In genomic region chr8:92365944-92366735, GRCm38 (mm10) we compare ENCODE assay signal across 12 mouse cellular contexts. TPM values are rescaled to one million over a fixed set of nuclear protein-coding genes. Genes with fewer than 3 reads are reported as not detected.
DNase-seq lines count a peak whose midpoint lies in the region; ATAC-seq and TF ChIP-seq lines count a peak whose summit lies in the region.
"Had no signal": no experiment of that assay in that cellular context is flagged by ENCODE, and none has a peak within 500 bp of the region (broad histone marks: within the 10 kb centered on the region; RNA-seq: fewer than 3 reads in every experiment).

No protein-coding gene starts in this region.

- H3K4me1 ChIP-seq in heart, embryonic 16.5 days (ENCODE audit: control insufficient read depth, insufficient read depth, low read length): peaks cover 17% of the 10 kb centered on the region
- H3K4me1 ChIP-seq in hindbrain, embryonic 14.5 days (replicated peaks; ENCODE audit: control insufficient read depth, insufficient read depth, low read length): peaks cover 24% of the 10 kb centered on the region
- H3K4me1 ChIP-seq in midbrain, postnatal 0 days (ENCODE audit: insufficient read depth, low read length): peaks cover 8% of the 10 kb centered on the region; the same call in 1 of the 2 replicates

- H3K9me3 ChIP-seq in heart, embryonic 16.5 days (replicated peaks; ENCODE audit: control insufficient read depth, low read length): 0 out of 2 replicates have a peak, but pooled peaks cover 2% of the 10 kb centered on the region
- H3K9me3 ChIP-seq in hindbrain, embryonic 14.5 days (ENCODE audit: control insufficient read depth, low read length): no peaks in the 10 kb centered on the region
- H3K9me3 ChIP-seq in midbrain, postnatal 0 days (ENCODE audit: low read length): no peaks in the 10 kb centered on the region

- no peak overlapping the region for H3K27ac ChIP-seq in heart, embryonic 16.5 days (ENCODE audit: low read length)
- peak overlapping the region; percentile 84 for H3K27ac ChIP-seq in hindbrain, embryonic 14.5 days
- H3K27ac ChIP-seq in midbrain, postnatal 0 days (ENCODE audit: low read depth, low read length): peak overlapping the region; percentile 57
- H3K27ac ChIP-seq: heart, adult 2 months had no signal

- no peak for DNase-seq in heart, adult 9 months (ENCODE audit: low spot score in 2 of 2)
- peak; percentile 36 for DNase-seq in embryo, embryonic 11 days
- no peak for DNase-seq in hindbrain, embryonic 14.5 days (ENCODE audit: low spot score)
- DNase-seq in midbrain, postnatal 0 days (ENCODE audit: low spot score): no peak
- DNase-seq in right cerebral cortex, postnatal 25 days: no peak
- DNase-seq in adrenal gland, adult (ENCODE audit: inconsistent age in 2 of 2, low spot score in 1 of 2): no peak
- DNase-seq in B cell, adult 2 months: no peak

- ATAC-seq in heart, embryonic 16.5 days (replicated peaks; ENCODE audit: extremely low read depth, insufficient read depth, low FRiP score): no peak
- ATAC-seq in hindbrain, embryonic 14.5 days (ENCODE audit: low FRiP score): 0 out of 2 replicates have a peak, but pooled peaks have one; percentile 8
- ATAC-seq in midbrain, postnatal 0 days (ENCODE audit: low FRiP score): no peak

- TF ChIP-seq CTCF in midbrain, postnatal 0 days (IDR thresholded peaks at IDR 0.05): no peak

- no peak overlapping the region for H3K9ac ChIP-seq in heart, embryonic 16.5 days (ENCODE audit: low read length)
- H3K9ac ChIP-seq in hindbrain, embryonic 14.5 days: peak overlapping the region; percentile 60
- 0 out of 2 replicates have a peak overlapping the region, but pooled peaks have one; percentile 14 for H3K9ac ChIP-seq in midbrain, postnatal 0 days (replicated peaks; ENCODE audit: low read length, poor library complexity, severe bottlenecking)

- H3K4me2 ChIP-seq in heart, embryonic 16.5 days (ENCODE audit: low read depth, low read length): peak overlapping the region; percentile 21; the same call in 1 of the 2 replicates
- H3K4me2 ChIP-seq in hindbrain, embryonic 14.5 days (replicated peaks): peak overlapping the region; percentile 49
- peak overlapping the region; percentile 51 for H3K4me2 ChIP-seq in midbrain, postnatal 0 days (ENCODE audit: low read depth, low read length, poor library complexity, severe bottlenecking)

- peaks cover 67% of the 10 kb centered on the region for H3K27me3 ChIP-seq in heart, embryonic 16.5 days (ENCODE audit: control insufficient read depth, insufficient read depth, low read length)
- peaks cover 73% of the 10 kb centered on the region for H3K27me3 ChIP-seq in hindbrain, embryonic 14.5 days (ENCODE audit: control insufficient read depth, insufficient read depth, low read length)
- peaks cover 20% of the 10 kb centered on the region; the same call in 1 of the 2 replicates for H3K27me3 ChIP-seq in midbrain, postnatal 0 days (ENCODE audit: insufficient read depth, low read length)
- H3K27me3 ChIP-seq: CH12.LX had no signal

- WGBS in heart, embryonic 16.5 days: 20% methylated on average over 26 of the region's 26 CpGs
- 12% methylated on average over 26 of the region's 26 CpGs for WGBS in hindbrain, embryonic 14.5 days
- 21% methylated on average over 26 of the region's 26 CpGs for WGBS in midbrain, postnatal 0 days

- H3K4me3 ChIP-seq in heart, embryonic 16.5 days (ENCODE audit: low read length): peak overlapping the region; percentile 16
- H3K4me3 ChIP-seq in hindbrain, embryonic 14.5 days (replicated peaks; ENCODE audit: low read length): peak overlapping the region; percentile 35
- peak overlapping the region; percentile 12; the same call in 1 of the 2 replicates for H3K4me3 ChIP-seq in midbrain, postnatal 0 days (ENCODE audit: low read depth, low read length)
- H3K4me3 ChIP-seq: heart, adult 2 months had no signal

- H3K36me3 ChIP-seq in heart, embryonic 16.5 days (ENCODE audit: control insufficient read depth, insufficient read depth): no peaks in the 10 kb centered on the region
- no peaks in the 10 kb centered on the region for H3K36me3 ChIP-seq in hindbrain, embryonic 14.5 days (replicated peaks; ENCODE audit: control insufficient read depth, insufficient read depth)
- no peaks in the 10 kb centered on the region for H3K36me3 ChIP-seq in midbrain, postnatal 0 days (ENCODE audit: insufficient read depth, low read length)

RNA-seq across cellular contexts. Expression of gene Irx5, which starts 8.7 kb away (rescaled TPM):
- 6.3 and 6.4 TPM in 2 replicates for polyA plus RNA-seq in heart, embryonic 16.5 days (2015; fragmentation: Nextera tagmentation; extraction: Ambion mirVana)
- polyA plus RNA-seq in hindbrain, embryonic 14.5 days (2014; fragmentation: Nextera tagmentation; extraction: Ambion mirVana): 11.0 and 14.5 TPM in 2 replicates
- 30.5 and 37.7 TPM in 2 replicates for total RNA-seq in midbrain, postnatal 0 days (2014; rRNA removed)
- 14.1 and 16.1 TPM in 2 replicates for polyA plus RNA-seq in midbrain, postnatal 0 days (2015; fragmentation: Nextera tagmentation; extraction: Ambion mirVana)
- total RNA-seq: CH12.LX; common myeloid progenitor, adult 5-6 weeks; monocyte, adult 5-6 weeks had no signal
